Mouse (Mus musculus) cerebellum, postnatal 25 days (tissue): ENCODE measurements around the gene Sfn.

Experiments used
- DNase-seq, 2 experiments: peaks; one replicate each; pipeline ENCODE4 v3.0.0; 2021; ENCODE audit warnings: mixed read lengths in 2 of 2

Gene Sfn

GRCm38 (mm10) chr4:133574843-133575202 is 27.1 kb downstream of the Sfn start:
- no peak for DNase-seq

- peak; percentile 92 to 95 for DNase-seq
Measured at GRCm38 (mm10) chr4:133574070-133574842, 27.7 kb downstream of the Sfn start, which contains the start of gene Gpatch3. TSS of gene Gpatch3 (plus strand) at chr4:133574745.

DNA sequence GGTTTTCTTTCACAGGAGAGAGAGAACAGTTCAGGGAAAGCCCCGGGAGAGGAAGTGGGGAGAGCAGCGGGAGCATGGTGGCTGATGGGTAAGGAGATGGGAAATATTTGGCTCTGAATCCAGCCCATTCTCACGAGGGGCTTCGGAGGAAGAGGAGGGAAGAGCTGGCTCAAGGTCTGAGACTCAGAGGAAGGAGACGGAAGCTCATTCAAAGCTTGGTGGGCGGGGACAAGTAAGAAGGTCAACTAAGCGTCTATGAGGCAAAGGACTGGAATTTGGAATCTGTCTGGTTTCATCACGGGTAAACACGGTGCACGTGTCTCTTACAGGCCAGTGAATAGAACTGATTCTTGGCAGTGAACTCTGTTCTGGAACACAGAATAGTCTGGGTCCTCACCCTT is 31.9 kb downstream of the Sfn start:
- DNase-seq = no peak

DNA sequence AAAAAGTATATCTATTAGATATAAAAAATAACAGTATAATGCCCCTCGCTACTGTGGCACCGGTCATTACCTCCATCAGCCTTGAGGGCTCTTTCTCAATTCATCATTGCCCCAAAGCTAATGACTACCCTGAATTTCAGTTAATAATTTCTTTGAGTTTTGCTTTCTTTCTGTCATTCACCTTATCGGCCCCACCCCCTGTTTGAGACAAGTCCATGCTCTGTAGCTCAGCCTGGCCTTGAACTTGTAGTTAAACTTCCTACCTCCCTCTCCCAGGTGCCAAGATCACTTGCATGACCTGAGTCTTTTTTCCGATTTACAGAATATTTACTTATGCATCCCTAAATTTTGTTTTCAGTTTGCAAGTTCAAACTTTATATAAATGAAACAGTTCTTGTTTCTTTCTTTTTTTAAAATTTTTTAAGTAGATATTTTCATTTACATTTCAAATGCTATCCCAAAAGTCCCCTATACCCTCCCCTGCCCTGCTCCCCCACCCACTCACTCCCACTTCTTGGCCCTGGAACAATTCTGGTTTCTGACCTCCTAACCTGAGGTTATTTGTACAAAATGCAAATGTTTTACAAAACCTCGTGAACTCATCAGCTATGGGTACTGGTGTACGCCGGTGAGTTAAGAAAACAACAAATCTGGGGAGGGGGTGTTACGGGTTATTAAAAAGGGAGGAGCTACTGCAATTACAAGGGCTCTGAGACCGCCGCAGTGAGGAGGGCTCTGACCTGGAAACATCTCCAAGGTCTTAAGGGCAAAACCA is 32.5 kb downstream of the Sfn start:
- no peak for DNase-seq

GRCm38 (mm10) chr4:133567251-133567650 is 34.7 kb downstream of the Sfn start:
- no peak for DNase-seq

GRCm38 (mm10) chr4:133563123-133563571 is 38.8 kb downstream of the Sfn start:
- peak; percentile 90 to 92 for DNase-seq

- DNase-seq = no peak
Measured at GRCm38 (mm10) chr4:133561622-133562021, 40.3 kb downstream of the Sfn start.

DNA sequence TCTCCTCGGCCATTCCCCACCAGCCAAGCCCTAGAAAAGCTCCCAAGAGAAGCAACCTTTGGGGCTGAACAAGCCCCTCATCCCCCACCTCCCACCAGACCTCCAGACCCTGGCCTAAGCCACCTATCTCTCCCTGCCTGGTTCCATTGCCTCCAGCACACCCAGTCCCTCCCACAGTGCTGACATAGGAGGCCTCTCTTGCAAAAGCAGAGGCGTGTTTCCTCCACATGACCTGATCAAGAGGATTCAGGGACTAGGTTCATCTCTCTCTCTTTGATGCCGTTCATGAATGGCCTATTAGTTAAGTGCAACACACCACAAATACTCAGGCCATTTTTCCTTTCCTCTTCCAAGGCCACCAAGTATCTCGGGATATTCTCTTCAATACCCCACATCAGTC is 42.1 kb downstream of the Sfn start:
- no peak for DNase-seq

DNA sequence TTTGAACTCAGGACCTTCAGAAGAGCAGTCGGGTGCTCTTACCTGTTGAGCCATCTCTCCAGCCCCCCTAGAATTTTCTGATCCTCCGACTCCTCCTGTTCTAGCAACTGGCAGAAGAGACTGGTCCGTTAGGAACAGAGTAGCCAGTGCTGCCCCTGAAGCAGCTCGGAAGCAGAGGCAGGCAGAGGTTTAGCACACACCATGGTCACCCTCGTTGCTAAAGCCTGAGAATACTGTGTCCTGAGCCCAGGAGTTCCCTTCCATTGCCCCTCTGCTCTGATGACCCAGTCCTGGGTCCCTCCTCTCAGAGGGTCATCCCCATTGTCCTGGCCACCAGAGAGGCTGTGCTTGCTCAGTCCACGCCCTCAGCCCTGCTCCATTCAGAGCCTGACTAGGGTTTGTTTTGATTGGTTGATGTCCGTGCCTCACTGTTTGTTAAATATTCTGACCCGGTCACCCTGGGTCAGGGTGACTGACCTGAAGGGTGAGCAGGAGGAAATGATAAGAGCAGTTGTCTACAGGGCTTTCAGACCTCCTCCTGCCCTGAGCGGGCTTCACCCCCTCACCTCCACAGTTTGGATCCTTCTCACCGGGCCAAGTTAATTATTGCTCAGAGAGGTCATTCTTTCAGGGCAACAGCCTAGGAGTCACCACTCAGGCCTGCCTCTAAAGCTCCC is 44.8 kb downstream of the Sfn start:
- DNase-seq = no peak

GRCm38 (mm10) chr4:133553448-133554330 is 48.3 kb downstream of the Sfn start:
- DNase-seq = peak; percentile 42 to 61

DNA sequence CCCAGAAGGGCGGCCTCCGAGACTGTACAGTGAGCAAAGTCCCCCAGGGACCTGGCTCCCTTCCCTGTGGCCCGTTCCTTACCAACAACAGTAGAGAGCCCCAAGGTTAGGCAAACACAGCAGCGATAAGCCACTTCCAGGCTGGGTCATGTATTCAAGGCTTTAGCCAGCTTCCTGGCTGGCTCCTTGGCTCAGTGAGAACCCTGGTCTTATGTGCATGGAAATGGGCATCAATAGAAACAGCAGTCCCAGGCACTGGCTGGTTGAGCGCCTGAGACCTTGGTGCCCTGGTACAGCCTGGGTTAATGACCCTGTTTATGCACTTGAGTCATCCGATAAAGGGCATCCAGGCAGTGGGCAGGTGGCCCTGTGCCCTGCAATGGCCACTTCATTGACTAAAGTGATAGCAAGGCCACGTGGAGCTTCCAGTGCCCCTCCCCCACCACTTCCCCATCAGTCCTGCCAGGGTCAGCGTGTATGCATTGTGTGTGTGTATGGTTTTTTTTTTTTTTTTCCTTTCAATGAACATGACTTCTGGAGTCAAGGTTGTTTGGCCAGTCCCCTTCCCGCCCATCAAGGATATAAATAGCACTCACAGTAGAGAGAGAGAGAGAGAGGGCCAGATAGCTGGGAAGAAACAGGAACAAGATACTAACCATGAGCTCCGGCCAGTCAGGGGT is 49.1 kb downstream of the Sfn start, which contains the start of gene Nr0b2:
Gene Nr0b2, plus strand, starts transcription at position 609 of the 680 bp plus-strand sequence.
- DNase-seq = peak; percentile 23 to 34

DNA sequence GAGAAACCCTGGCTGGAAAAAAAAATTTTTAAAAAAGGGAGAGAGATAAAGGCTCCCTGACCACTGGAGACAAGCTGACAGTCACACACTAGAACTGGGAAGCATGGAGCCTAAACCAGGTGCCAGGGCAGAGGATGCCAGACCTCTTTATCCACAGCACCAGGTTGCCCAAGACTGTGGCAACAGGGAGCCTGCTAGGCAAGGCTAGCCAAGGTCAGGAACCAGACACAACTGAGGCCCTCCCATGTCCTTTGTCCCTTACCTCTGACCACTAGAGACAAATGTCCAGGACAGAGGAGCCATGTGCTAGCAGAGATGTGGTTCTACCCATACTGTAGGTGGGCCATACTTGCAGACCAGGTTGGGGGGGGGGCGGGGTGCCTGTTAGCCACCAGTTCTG is 49.9 kb downstream of the Sfn start:
- DNase-seq = no peak
